Mouse (Mus musculus) ES-E14 (cell line): Measurements from ENCODE around the gene Ccdc88a.

Source experiments
- HCFC1 ChIP-seq: IDR thresholded peaks from 2 replicates; pipeline ENCODE4 v1.6.1; 2012; ENCODE audit warnings: low read length, inconsistent platforms, borderline replicate concordance; ENCODE audit not compliant: insufficient read depth
- MAFK ChIP-seq: IDR thresholded peaks from 2 replicates; pipeline ENCODE4 v1.6.1; 2014; ENCODE audit warnings: mild to moderate bottlenecking, low read depth, low read length, inconsistent platforms; ENCODE audit not compliant: insufficient read depth
- ZC3H11A ChIP-seq: IDR thresholded peaks from 2 replicates; pipeline ENCODE4 v1.6.1; 2012; ENCODE audit warnings: low read depth, mild to moderate bottlenecking, inconsistent platforms, low read length, borderline replicate concordance
- ZNF384 ChIP-seq: IDR thresholded peaks from 2 replicates; pipeline ENCODE4 v1.6.1; 2012; ENCODE audit warnings: low read depth, low read length, inconsistent platforms

DNA sequence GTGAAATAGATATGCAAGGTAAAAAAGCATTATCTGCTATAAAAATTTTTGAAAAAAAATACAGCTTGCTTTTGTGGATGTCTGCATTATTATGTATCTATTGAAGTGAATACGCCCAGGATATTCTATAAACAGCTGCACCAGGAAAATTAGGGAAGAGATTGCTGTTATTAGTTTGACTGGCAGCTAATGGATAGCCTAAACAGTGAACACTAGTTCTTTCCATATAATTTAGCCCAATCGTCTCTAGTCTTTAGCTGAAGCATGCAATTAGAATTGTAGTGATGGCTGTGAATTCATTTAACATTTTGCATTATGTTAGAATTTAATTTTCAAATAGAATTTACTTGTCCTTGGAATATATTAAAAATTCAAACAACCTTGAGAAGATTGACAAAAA, 75.3 kb downstream of the Ccdc88a start:
- TF ChIP-seq HCFC1 (no peak), ZC3H11A (no peak), MAFK (no peak), ZNF384 (no peak)
